Mouse (Mus musculus) ES-E14 (cell line): ENCODE measurements around the gene Fcrl1. TPM values are rescaled to one million over a fixed set of nuclear protein-coding genes. Genes with fewer than 3 reads are reported as not detected.

Experiments
- DNase-seq: peaks from one replicate; pipeline ENCODE4 v3.0.0-alpha.2; 2013; ENCODE audit warnings: low read depth, low spot score
- H3K27ac ChIP-seq: 2 replicates; pipeline ENCODE4 v1.5.1; 2012; ENCODE audit warnings: low read depth, mild to moderate bottlenecking, low read length, moderate library complexity, mixed read lengths; ENCODE audit not compliant: poor library complexity, insufficient read depth, severe bottlenecking
- H3K36me3 ChIP-seq: 2 replicates; pipeline ENCODE4 v1.6.1; 2012; ENCODE audit warnings: mild to moderate bottlenecking, low read length, moderate library complexity, mixed read lengths; ENCODE audit not compliant: control insufficient read depth, poor library complexity, insufficient read depth, severe bottlenecking
- H3K4me1 ChIP-seq, 2 experiments: fragments of 150-350 bp in 1 of 2; sonication (generic) in 1 of 2; 2 replicates each; pipeline ENCODE4 v1.6.1; 2012; ENCODE audit warnings: low read length in 2 of 2, mild to moderate bottlenecking in 1 of 2, mixed read lengths in 1 of 2; ENCODE audit not compliant: control insufficient read depth in 2 of 2, insufficient read depth in 2 of 2, poor library complexity in 1 of 2
- H3K4me3 ChIP-seq, 2 experiments: fragments of 150-350 bp in 1 of 2; sonication (generic) in 1 of 2; 2 replicates each; pipeline ENCODE4 v1.5.1; 2012; ENCODE audit warnings: low read length in 2 of 2, low read depth in 1 of 2, mild to moderate bottlenecking in 1 of 2, mixed read lengths in 1 of 2; ENCODE audit not compliant: insufficient read depth in 1 of 2, poor library complexity in 1 of 2, severe bottlenecking in 1 of 2
- H3K9ac ChIP-seq: 2 replicates; pipeline ENCODE4 v1.6.1; 2012; ENCODE audit warnings: low read depth, mild to moderate bottlenecking, low read length, mixed read lengths; ENCODE audit not compliant: poor library complexity, insufficient read depth, severe bottlenecking
- H3K9me3 ChIP-seq: fragments of 150-350 bp; sonication (generic); 2 replicates; pipeline ENCODE4 v1.6.1; 2012; ENCODE audit warnings: low read depth, mild to moderate bottlenecking, low read length; ENCODE audit not compliant: control insufficient read depth, insufficient read depth
- CHD2 ChIP-seq: IDR thresholded peaks from 2 replicates; pipeline ENCODE4 v1.6.1; 2014; ENCODE audit warnings: mild to moderate bottlenecking, low read depth, low read length, inconsistent platforms
- HCFC1 ChIP-seq: IDR thresholded peaks from 2 replicates; pipeline ENCODE4 v1.6.1; 2012; ENCODE audit warnings: low read length, inconsistent platforms, borderline replicate concordance; ENCODE audit not compliant: insufficient read depth
- MAFK ChIP-seq: IDR thresholded peaks from 2 replicates; pipeline ENCODE4 v1.6.1; 2014; ENCODE audit warnings: mild to moderate bottlenecking, low read depth, low read length, inconsistent platforms; ENCODE audit not compliant: insufficient read depth
- ZC3H11A ChIP-seq: IDR thresholded peaks from 2 replicates; pipeline ENCODE4 v1.6.1; 2012; ENCODE audit warnings: low read depth, mild to moderate bottlenecking, inconsistent platforms, low read length, borderline replicate concordance
- ZNF384 ChIP-seq: IDR thresholded peaks from 2 replicates; pipeline ENCODE4 v1.6.1; 2012; ENCODE audit warnings: low read depth, low read length, inconsistent platforms
- in situ Hi-C, 2 experiments: fragments of 600-800 bp; cut with MboI; formaldehyde crosslinking; loops; one replicate each; pipeline ENCODE4 v1.15.1; 2025; ENCODE audit warnings: low sequenced_read_pairs in 2 of 2, inconsistent platforms in 1 of 2; ENCODE audit not compliant: unreplicated experiment in 2 of 2
- total RNA-seq: library from RNA; depleted of rRNA; stranded (reverse); fragments of 300-350 nt; gene quantifications from 2 replicates; pipeline ENCODE4 v1.2.3, GENCODE M21; 2012

Fcrl1 gene
- total RNA-seq, 1 experiment: 0.27 TPM

DNA sequence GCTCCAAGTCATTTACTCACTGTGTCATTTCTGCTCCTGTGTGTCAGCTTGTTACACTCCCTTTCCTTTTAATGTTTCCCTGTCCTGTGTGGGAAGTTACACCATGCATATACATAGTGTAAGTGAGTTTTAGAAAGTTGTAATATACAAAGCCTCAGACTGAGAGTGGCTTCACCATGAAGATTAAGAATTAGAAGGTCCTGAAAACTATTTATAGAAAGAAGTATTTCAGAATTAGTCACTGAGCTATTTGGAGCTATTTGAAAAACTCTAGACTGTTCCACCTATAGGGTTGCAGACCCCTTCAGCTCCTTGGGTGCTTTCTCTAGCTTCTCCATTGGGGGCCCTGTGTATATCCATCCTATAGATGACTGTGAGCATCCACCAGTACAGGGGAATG is 17.0 kb upstream of the Fcrl1 start:
- no peak overlapping the region for H3K27ac ChIP-seq
- in situ Hi-C loops: no loop called here
- no peaks in the 10 kb centered on the region for H3K9me3 ChIP-seq
- no peak for DNase-seq
- TF ChIP-seq ZNF384 (no peak), HCFC1 (no peak), MAFK (no peak), ZC3H11A (no peak), CHD2 (no peak)
- no peak overlapping the region for H3K9ac ChIP-seq
- H3K4me3 ChIP-seq: no peak overlapping the region
- no peaks in the 10 kb centered on the region for H3K36me3 ChIP-seq
- H3K4me1 ChIP-seq: no peaks in the 10 kb centered on the region

GRCm38 (mm10) chr3:87360466-87360865 is 15.7 kb upstream of the Fcrl1 start:
- in situ Hi-C loops: no loop called here
- TF ChIP-seq HCFC1: no peak
- no peak for TF ChIP-seq CHD2
- no peak for TF ChIP-seq MAFK
- no peak for TF ChIP-seq ZC3H11A
- TF ChIP-seq ZNF384: no peak
- Histone ChIP-seq H3K36me3 (no peaks in the 10 kb centered on the region), H3K4me3 (no peak overlapping the region), H3K4me1 (no peaks in the 10 kb centered on the region), H3K9ac (no peak overlapping the region), H3K27ac (no peak overlapping the region), H3K9me3 (no peaks in the 10 kb centered on the region)
- no peak for DNase-seq

GRCm38 (mm10) chr3:87365691-87366090 is 10.5 kb upstream of the Fcrl1 start:
- DNase-seq: no peak
- no peak overlapping the region for H3K9ac ChIP-seq
- TF ChIP-seq HCFC1: no peak
- no peak for TF ChIP-seq CHD2
- TF ChIP-seq ZC3H11A: no peak
- TF ChIP-seq MAFK: no peak
- no peak for TF ChIP-seq ZNF384
- H3K4me1 ChIP-seq: no peaks in the 10 kb centered on the region
- in situ Hi-C loops: no loop called here
- no peaks in the 10 kb centered on the region for H3K9me3 ChIP-seq
- no peaks in the 10 kb centered on the region for H3K36me3 ChIP-seq
- H3K27ac ChIP-seq: no peak overlapping the region
- H3K4me3 ChIP-seq: no peak overlapping the region

- Histone ChIP-seq H3K36me3 (no peaks in the 10 kb centered on the region), H3K4me3 (no peak overlapping the region), H3K9me3 (no peaks in the 10 kb centered on the region), H3K4me1 (no peaks in the 10 kb centered on the region), H3K9ac (no peak overlapping the region), H3K27ac (no peak overlapping the region)
- TF ChIP-seq ZC3H11A (no peak), CHD2 (no peak), HCFC1 (no peak), ZNF384 (no peak), MAFK (no peak)
- in situ Hi-C loops: no loop called here
- DNase-seq: no peak
Observed at GRCm38 (mm10) chr3:87367511-87367910, 8.7 kb upstream of the Fcrl1 start.

DNA sequence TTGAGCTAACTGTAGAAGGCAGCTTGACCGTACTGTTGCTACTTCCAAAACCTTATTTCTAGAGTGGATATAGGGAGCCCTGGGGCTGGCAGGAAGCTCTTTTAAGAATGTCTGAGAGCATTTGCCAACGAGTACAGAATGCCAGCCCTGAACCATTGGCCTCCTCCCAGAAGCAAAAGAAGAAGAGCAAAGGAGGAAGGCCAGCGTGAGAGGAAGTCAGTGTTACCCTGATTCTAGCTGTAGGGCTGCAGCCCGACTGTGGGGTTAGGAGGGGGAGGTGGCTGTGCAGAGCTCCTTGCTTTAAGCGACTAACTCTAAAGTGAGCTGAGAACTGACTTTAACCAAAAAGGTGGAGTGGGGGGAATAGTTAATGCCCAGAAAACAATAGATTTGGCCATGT is 7.0 kb upstream of the Fcrl1 start:
- H3K36me3 ChIP-seq: no peaks in the 10 kb centered on the region
- H3K9ac ChIP-seq: no peak overlapping the region
- in situ Hi-C loops: no loop called here
- DNase-seq: no peak
- no peaks in the 10 kb centered on the region for H3K4me1 ChIP-seq
- H3K27ac ChIP-seq: no peak overlapping the region
- H3K4me3 ChIP-seq: no peak overlapping the region
- H3K9me3 ChIP-seq: no peaks in the 10 kb centered on the region
- TF ChIP-seq ZC3H11A (no peak), CHD2 (no peak), HCFC1 (no peak), MAFK (no peak), ZNF384 (no peak)
